Mouse (Mus musculus) embryonic fibroblast, embryonic 13.5 days (primary cell): ENCODE results near the gene Cxcr1.

Experiments
- CTCF ChIP-seq: IDR thresholded peaks from 2 replicates; pipeline ENCODE4 v1.5.1; 2011; ENCODE audit warnings: mild to moderate bottlenecking, control low read depth, low read length, moderate library complexity, borderline replicate concordance; ENCODE audit not compliant: insufficient read depth
- POLR2A ChIP-seq: IDR thresholded peaks from 2 replicates; pipeline ENCODE4 v1.6.1; 2011; ENCODE audit warnings: low read depth, mild to moderate bottlenecking, control low read depth, low read length, moderate library complexity

DNA sequence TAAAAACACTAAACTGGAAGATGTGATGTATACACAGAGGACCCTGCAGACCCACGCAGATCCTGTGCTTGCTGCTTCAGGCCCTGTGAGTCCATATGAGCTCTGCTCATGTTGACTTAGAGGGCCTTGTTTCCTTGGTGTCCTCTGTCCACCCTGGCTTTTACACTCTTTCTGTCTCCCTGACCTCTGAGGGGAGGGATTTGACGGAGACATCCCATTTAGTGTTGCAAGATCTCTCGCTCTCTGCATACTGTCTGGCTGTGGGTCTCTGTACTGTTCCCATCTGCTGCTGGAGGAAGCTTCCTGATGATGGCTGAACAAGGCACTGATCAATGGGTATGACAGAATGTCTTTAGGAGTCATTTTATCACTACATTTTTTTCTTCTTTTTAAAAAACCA, 24.7 kb downstream of the Cxcr1 start:
- TF ChIP-seq POLR2A (no peak), CTCF (no peak)
